Mouse (Mus musculus) ES-E14 (cell line): ENCODE measurements around the gene Gm27027.

ENCODE experiments used
- CHD2 ChIP-seq: IDR thresholded peaks from 2 replicates; pipeline ENCODE4 v1.6.1; 2014; ENCODE audit warnings: mild to moderate bottlenecking, low read depth, low read length, inconsistent platforms
- ZC3H11A ChIP-seq: IDR thresholded peaks from 2 replicates; pipeline ENCODE4 v1.6.1; 2012; ENCODE audit warnings: low read depth, mild to moderate bottlenecking, inconsistent platforms, low read length, borderline replicate concordance
- ZNF384 ChIP-seq: IDR thresholded peaks from 2 replicates; pipeline ENCODE4 v1.6.1; 2012; ENCODE audit warnings: low read depth, low read length, inconsistent platforms

- TF ChIP-seq CHD2 (no peak), ZC3H11A (no peak), ZNF384 (no peak)
These were observed 5.8 kb upstream of the Gm27027 start for GRCm38 (mm10) chr2:94001918-94002317.
